Mouse (Mus musculus) lung, postnatal 4 days (tissue): Measurements from ENCODE around the gene Map2k5.
A peak's percentile ranks its signal among the peaks of the same experiment; 100 is the strongest.

ENCODE experiments used
- DNase-seq, 2 experiments: peaks; one replicate each; pipeline ENCODE4 v3.0.0; 2021

The Map2k5 gene

GRCm38 (mm10) chr9:63377270-63378142 lies at the start of gene Map2k5:
Gene Map2k5 (minus strand): TSS chr9:63377902.
- peak; percentile 94 for DNase-seq

GRCm38 (mm10) chr9:63421096-63421736 lies 43.5 kb upstream of the Map2k5 start:
- DNase-seq = no peak

- DNase-seq = no peak
Measured at GRCm38 (mm10) chr9:63420396-63420795, 42.7 kb upstream of the Map2k5 start.

- no peak for DNase-seq
Measured at GRCm38 (mm10) chr9:63400176-63400575, 22.5 kb upstream of the Map2k5 start.

GRCm38 (mm10) chr9:63399463-63399815 lies 21.7 kb upstream of the Map2k5 start:
- DNase-seq = no peak

GRCm38 (mm10) chr9:63398611-63399462 lies 21.1 kb upstream of the Map2k5 start, which contains the start of gene 2300009A05Rik:
Gene 2300009A05Rik (minus strand): TSS chr9:63399246.
- DNase-seq = peak; percentile 97

GRCm38 (mm10) chr9:63395612-63396011 lies 17.9 kb upstream of the Map2k5 start:
- DNase-seq = no peak

- no peak for DNase-seq
Measured at GRCm38 (mm10) chr9:63391307-63391706, 13.6 kb upstream of the Map2k5 start.

GRCm38 (mm10) chr9:63382761-63383160 lies 5.1 kb upstream of the Map2k5 start:
- no peak for DNase-seq

GRCm38 (mm10) chr9:63380326-63380725 lies 2.6 kb upstream of the Map2k5 start:
- no peak for DNase-seq

GRCm38 (mm10) chr9:63378174-63378573 lies 472 bp upstream of the Map2k5 start:
- DNase-seq = no peak

- no peak for DNase-seq
Measured at GRCm38 (mm10) chr9:63373315-63373714, 4.4 kb downstream of the Map2k5 start.

GRCm38 (mm10) chr9:63372541-63372940 lies 5.2 kb downstream of the Map2k5 start:
- no peak for DNase-seq

GRCm38 (mm10) chr9:63360410-63360809 lies 17.3 kb downstream of the Map2k5 start:
- no peak for DNase-seq

- no peak for DNase-seq
Measured at GRCm38 (mm10) chr9:63359016-63359415, 18.7 kb downstream of the Map2k5 start.

GRCm38 (mm10) chr9:63356721-63357120 lies 21.0 kb downstream of the Map2k5 start:
- no peak for DNase-seq

- DNase-seq = no peak
Measured at GRCm38 (mm10) chr9:63356278-63356677, 21.4 kb downstream of the Map2k5 start.

- DNase-seq = no peak
Measured at GRCm38 (mm10) chr9:63354168-63354567, 23.5 kb downstream of the Map2k5 start.

GRCm38 (mm10) chr9:63350030-63350429 lies 27.7 kb downstream of the Map2k5 start:
- DNase-seq = no peak

GRCm38 (mm10) chr9:63349241-63349640 lies 28.5 kb downstream of the Map2k5 start:
- DNase-seq = no peak

GRCm38 (mm10) chr9:63348146-63348545 lies 29.6 kb downstream of the Map2k5 start:
- no peak for DNase-seq

GRCm38 (mm10) chr9:63346029-63346428 lies 31.7 kb downstream of the Map2k5 start:
- no peak for DNase-seq

- no peak for DNase-seq
Measured at GRCm38 (mm10) chr9:63341761-63342160, 35.9 kb downstream of the Map2k5 start.
